Mouse (Mus musculus) brown adipose tissue, adult 24 weeks (tissue): ENCODE data around the gene Rpl28. TPM values are rescaled to one million over a fixed set of nuclear protein-coding genes. Genes with fewer than 3 reads are reported as not detected.

Experiments used
- H3K27ac ChIP-seq: fragments of 200-500 bp; replicated peaks from 2 replicates; pipeline ENCODE4 v1.5.1; 2012; ENCODE audit warnings: low read depth, mild to moderate bottlenecking, low read length
- H3K4me1 ChIP-seq: fragments of 200-500 bp; 2 replicates; pipeline ENCODE4 v1.6.1; 2012; ENCODE audit warnings: low read length, mixed read lengths; ENCODE audit not compliant: control insufficient read depth, insufficient read depth, insufficient read length
- H3K4me3 ChIP-seq: fragments of 200-500 bp; 2 replicates; pipeline ENCODE4 v1.5.1; 2012; ENCODE audit warnings: low read depth, mild to moderate bottlenecking, low read length, moderate library complexity; ENCODE audit not compliant: insufficient read depth
- polyA plus RNA-seq: library from polyadenylated mRNA; stranded (reverse); fragments of >200 nt; gene quantifications from 2 replicates; pipeline ENCODE4 v1.2.4, GENCODE M21; 2012; ENCODE audit not compliant: missing spikeins, insufficient read depth, insufficient read length

Gene Rpl28
- polyA plus RNA-seq: 347 and 411 TPM in 2 replicates

DNA sequence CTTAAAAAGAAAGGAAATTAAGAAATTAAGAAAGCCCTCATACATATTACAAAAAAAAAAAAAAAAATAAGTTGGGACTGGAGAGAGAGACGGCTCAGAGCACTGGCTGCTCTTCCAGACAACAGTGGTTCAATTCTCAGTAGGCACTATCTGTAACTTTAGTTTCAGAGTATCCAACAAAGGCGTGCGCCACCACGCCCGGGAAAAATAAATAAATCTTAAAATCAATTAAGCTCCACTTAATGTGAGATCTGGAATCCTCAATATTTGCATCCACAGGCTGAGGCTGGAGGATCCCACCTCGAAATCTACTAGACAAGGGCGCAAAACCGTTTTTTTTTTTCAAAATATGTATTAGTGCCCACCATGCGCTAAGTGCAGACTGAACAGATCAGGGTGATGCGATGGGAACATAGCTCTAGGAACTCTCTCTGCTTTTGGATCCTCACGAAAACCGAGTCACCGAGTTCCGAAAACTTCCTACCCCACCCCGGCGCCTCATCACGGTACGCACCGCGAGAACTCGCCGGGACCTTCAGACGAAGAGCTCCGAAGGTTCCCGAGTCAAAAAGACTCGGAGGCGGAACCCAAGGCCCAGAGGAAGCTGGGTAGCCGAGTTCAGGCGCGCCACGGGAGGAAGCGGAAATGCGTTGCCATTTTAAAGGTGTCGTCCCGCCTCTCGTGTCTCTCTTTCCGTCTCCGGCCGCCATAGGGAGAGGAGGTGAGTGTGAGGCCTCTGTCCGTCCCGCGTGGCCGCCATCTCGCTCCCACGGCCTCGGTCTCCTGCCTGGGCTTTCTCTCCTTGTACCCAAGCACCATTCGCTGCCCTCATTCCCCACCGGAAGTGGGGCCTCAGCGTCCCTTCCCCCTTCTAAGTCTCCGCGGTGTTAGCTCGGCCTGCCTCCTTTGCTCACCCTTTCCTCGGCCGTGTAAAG, at the start of gene Rpl28:
Gene Rpl28 (plus strand): TSS at position 597 of the 935 bp plus-strand sequence.
- H3K4me1 ChIP-seq: no peaks in the 10 kb centered on the region
- peak within 1 kb of the TSS; percentile 89 for H3K27ac ChIP-seq
- H3K4me3 ChIP-seq: peak within 1 kb of the TSS; percentile 75

DNA sequence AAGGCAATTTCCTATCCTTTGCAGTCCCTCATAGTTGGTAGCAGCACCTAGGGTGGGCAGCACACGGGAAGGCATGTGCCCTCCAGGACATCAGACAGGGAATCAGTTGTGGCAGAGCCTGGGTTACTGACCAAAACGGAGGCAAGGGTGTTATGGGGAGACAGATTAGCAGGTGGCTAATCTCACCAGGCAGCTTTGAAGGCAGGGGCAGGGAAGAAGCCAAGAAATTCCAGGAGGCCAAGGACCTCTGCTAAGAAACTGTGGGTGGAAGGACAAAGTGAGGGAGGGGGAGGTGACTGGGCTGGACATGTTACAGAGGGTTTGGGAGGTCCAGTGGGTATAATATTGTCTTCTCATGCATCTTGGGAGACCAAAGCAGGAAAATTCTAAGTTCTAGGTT, 49.3 kb upstream of the Rpl28 start:
- H3K4me1 ChIP-seq: peaks cover 2% of the 10 kb centered on the region; the same call in 1 of the 2 replicates
- H3K27ac ChIP-seq: no peak overlapping the region
- no peak overlapping the region for H3K4me3 ChIP-seq

DNA sequence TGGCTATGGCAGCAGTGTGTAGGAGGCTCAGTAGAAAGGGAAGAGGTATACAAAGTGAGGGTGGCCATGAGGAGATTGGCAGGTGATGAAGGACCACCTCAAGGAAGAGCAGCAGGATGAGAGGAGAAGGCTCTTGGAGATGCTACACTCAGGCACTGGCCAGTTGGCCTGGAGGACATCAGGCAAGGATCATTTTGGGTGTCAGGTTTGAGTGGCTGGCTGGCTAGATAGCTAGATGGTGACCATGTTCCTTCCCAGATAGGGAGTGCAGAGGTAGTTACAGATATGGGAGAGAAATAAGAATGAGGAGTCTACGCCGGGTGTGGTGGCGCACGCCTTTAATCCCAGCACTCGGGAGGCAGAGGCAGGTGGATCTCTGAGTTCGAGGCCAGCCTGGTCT, 47.8 kb upstream of the Rpl28 start:
- Histone ChIP-seq H3K27ac (no peak overlapping the region), H3K4me1 (no peaks in the 10 kb centered on the region; the same call in 1 of the 2 replicates), H3K4me3 (no peak overlapping the region)

DNA sequence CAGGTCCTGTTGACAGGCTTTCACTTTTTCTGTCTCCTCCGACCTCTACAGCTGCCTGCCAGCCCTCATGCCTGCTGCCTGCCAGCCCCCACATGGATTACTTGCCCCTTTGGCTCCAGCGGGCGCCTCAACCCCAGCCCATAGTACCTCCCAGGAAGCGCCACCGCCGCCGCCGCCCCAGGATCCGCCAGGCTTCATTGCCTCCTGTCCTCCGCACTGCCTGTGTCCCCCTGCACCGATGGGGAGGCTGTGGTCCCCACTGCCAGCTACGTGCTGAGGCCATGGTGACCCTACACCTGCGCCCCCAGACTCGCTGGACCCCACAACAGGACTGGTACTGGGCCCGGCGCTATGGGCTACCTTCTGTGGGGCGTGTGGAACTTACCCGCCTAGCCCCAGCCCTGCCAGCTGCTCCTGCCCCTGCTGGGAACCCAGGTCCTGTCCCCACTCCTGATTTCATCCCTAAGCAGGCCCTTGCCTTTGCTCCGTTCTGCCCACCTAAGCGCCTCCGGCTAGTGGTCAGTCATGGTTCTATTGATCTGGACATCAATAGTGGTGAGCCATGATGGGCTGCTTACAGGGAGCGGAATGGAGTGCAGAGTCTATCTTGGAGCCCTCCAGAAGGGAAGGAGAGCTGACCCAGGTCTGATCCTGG, 46.2 kb upstream of the Rpl28 start:
- H3K27ac ChIP-seq: no peak overlapping the region
- no peaks in the 10 kb centered on the region; the same call in 1 of the 2 replicates for H3K4me1 ChIP-seq
- H3K4me3 ChIP-seq: no peak overlapping the region

DNA sequence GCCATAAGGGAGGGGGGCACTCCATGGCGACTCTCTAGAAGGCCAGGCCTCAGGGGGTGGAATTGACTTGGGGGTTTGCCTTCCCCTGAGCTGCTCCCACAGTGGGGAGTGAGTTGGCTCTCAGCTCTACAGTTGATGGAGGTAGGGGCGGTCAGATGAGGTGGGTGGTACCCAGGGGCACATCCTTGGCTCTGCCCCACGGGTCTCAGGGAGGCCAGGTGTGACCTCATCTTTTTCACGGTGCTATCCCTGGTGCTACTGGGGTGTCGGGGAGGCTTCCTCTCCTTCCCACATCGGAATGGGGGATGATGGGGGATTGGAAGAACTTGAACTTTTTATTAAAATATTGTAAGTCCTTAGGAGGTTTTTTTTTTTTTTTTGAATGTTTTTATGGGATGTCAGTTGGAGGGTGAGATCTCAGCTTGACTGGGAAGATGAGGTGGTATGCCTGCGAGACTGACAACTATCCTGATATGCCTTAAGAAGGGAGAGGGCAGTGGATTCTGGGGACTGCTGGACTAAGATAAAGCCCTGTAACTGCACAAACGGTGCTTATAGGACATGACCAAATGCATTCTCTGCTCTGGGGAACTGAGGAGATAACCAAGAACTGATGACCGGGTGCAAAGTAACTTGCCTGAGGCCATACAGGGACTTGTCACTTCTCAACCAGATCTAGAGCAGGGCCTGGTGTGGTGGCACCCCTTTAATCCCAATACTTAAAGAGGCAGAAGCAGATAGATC, 45.3 kb upstream of the Rpl28 start:
- peaks cover 6% of the 10 kb centered on the region; the same call in 1 of the 2 replicates for H3K4me1 ChIP-seq
- no peak overlapping the region for H3K27ac ChIP-seq

DNA sequence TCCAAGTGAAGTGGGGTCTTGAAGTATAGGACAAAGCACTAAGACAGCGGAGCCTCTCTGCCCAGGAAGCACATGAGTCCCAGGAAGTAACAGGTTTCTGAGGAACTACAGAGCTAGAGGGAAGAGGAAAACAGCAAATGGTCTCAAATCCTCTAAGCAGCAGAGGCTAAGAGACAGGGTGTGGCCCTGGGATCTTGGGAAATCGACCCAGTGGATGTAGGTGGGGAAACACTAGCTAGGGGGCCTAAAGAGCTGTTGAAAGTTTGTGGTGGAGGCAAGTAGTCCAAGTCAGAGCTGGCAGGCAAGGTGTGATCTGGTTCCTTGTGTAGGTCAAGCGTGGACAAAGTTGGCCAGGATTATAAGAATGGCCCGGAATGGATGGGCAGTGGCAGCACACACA, 44.4 kb upstream of the Rpl28 start:
- Histone ChIP-seq H3K27ac (no peak overlapping the region), H3K4me3 (no peak overlapping the region), H3K4me1 (peaks cover 6% of the 10 kb centered on the region; the same call in 1 of the 2 replicates)

More for the DNA sequence above, 45.3 kb upstream of the Rpl28 start:
- H3K4me3 ChIP-seq: no peak overlapping the region

DNA sequence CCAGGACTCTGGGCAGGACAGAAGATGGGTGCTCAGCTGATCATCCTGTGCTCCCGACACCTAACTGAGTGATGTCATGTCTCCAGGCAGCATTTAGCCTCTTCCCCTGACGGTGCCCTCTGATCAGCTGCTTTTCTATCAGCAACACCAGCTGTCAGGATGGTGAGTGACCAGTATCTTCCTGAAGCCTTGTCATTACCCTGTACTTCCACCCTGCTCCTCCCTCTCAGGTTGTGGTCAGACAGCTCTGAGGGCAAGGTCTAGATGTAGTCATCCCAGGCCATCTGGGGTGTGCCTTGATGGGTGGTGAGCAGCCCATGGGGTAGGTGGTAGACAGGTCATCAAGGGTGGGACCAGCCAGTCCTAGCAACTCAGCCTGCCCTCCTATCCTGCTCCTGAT, 43.5 kb upstream of the Rpl28 start:
- Histone ChIP-seq H3K4me3 (no peak overlapping the region), H3K27ac (no peak overlapping the region)

DNA sequence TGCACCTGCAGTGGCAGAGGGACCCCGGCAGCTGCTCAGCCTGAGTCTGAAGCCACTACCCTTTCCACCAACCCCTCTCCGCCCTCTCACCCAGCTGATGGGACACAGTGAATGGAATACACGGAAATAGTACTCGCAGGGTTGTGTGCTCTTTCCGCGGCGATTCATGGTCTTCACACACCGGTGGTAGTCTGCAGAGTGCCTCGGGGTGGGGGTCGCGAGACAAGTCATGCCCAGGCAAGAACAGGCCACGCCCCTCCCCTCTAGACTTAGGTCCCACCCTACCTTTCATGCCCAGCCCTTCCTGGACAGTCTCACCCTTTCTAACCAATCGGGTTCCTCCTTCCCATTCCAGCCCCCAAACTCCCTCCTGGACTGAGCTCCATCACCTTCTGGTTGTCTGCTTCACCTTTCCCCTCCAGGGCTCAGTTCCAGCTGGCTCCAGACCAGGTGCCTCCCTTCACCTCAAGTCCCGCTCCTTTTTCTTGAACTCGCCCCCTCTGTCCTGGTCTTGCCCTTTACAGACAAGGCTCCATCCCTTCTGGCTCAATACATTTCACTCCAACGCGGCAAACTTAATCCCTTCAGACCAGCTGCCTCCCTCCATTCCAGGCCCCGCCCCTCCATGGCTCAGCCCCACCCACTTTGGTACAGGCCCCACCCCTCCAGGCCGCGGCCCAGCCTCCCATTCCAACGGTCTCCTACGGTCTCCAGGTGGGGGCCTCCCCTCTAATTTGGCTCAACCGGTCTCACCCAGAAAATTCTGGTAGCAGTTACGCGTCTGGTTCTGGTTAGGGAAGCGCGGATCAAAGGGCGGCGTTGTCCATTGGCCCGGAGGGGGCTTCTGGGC, 40.5 kb upstream of the Rpl28 start:
- H3K27ac ChIP-seq: no peak overlapping the region
- H3K4me3 ChIP-seq: peak overlapping the region; percentile 47
- H3K4me1 ChIP-seq: peaks cover 6% of the 10 kb centered on the region; the same call in 1 of the 2 replicates

More for the DNA sequence above, 43.5 kb upstream of the Rpl28 start:
- peaks cover 6% of the 10 kb centered on the region; the same call in 1 of the 2 replicates for H3K4me1 ChIP-seq

DNA sequence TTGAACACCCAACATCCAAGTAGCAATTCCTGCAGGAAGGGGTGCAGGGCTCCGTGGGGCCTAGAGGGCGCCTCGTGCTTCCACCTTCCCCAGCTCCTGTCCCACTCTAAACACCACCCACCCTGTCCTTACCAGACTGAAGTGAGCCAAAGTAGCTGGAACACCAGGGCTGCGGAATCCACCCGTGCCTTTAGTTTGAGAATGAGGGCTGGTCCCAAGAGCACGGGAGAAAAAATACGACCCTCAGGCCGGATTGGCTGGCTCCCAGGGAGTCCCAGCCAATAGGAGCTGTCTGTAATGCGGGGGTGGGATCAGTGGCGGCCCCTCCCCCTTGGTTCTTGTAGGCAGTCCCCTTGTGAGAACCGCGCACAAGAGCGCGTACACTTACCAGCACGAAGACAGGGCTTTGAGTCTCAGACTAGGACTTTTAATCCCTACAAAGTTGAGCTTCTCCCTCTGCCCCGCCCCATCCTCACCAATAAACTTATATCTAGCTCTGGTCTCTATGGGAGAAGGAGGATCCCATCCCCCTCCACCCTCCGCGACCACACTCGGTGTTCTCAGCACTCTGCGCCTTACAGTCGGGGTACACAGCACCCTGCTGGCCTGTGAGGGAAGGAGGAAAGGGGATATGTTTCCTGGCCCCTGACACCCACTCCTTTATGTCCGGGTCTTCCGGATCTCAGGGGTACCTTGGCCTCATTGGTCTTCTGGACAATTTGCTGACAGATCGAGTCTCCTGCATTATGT, 39.7 kb upstream of the Rpl28 start, which contains the start of gene Cox6b2:
Gene Cox6b2 (minus strand): TSS at position 274 of the 750 bp plus-strand sequence.
- Histone ChIP-seq H3K27ac (no peak within 1 kb of the TSS), H3K4me1 (peaks cover 6% of the 10 kb centered on the region; the same call in 1 of the 2 replicates), H3K4me3 (peak within 1 kb of the TSS; percentile 47)

DNA sequence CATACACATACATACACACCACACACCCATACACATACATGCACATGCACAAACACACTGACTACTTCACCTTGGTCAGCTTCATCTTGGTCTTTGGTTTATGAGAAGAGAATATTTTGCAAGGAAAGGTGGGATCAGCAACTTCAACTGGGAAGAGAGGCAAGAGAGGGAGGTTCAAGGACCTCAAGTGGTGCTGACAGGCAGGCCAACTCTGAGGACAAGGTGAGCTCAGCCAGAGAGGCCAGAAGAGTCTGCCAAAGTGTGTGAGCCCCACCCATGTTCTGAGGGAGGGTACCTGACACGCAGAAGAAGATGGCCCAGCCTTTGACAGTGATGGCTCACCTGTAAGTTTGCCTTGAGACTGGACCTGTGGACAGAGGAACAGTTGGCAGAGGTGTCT, 33.0 kb upstream of the Rpl28 start:
- H3K4me3 ChIP-seq: no peak overlapping the region
- H3K27ac ChIP-seq: no peak overlapping the region
- no peaks in the 10 kb centered on the region for H3K4me1 ChIP-seq

DNA sequence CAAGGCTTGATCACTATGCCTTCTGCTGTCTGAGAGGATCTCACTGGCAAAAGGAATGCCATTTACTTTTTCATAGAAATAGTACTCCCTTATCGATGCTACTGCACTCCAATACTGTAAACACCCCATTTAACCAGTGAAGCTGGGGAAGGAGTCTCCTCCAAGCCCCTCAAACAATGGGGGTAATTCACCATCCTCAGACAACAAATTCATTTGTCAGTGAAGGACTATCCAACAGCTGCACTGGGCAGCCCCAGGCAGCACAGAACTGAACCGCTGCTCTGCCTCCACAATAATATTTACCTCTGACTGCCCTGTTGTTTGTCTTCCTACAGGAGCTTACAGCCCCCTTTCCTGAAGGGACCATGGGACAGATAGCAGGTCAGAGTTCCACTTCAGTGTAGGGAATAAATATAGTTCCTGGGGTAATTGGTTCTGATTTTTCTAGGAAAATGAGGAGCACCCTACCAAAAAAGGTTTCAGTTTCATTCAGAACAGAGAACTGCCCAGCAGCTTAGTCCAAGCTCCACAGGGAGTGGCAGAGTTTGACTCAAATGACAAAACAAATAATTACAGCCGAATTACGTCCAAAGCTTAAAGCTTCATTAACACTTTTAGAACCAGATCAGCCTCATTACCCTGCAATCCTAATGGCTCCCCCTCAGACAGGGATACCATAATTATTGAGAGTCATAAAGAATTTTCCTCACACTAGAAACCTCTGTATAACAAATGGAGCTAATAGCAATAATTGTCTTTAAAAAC, 27.5 kb upstream of the Rpl28 start:
- H3K4me3 ChIP-seq: no peak overlapping the region
- no peaks in the 10 kb centered on the region for H3K4me1 ChIP-seq
- no peak overlapping the region for H3K27ac ChIP-seq

DNA sequence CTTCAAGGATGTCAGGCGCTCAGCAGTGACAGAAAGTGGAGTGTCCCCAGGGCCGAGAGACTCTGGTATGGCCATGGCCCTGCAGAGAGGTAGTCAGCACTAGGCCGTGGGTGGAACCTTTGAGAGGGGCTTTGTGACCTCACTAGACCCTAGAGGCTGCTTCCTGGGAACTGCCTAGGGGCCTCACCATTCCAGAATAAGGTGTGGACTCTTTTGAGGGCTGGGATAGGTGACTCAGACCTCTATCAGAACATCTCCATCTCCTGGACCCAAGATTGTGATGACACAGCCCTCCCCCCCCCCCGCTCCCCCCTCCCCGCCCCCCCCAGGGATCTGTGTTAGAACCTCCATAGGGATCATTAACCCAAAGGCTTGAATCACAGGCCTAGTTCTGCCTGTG, 21.5 kb upstream of the Rpl28 start, which contains the start of gene Fam71e2:
Gene Fam71e2 (minus strand): TSS at position 101 of the 400 bp plus-strand sequence.
- Histone ChIP-seq H3K4me3 (no peak within 1 kb of the TSS), H3K4me1 (no peaks in the 10 kb centered on the region), H3K27ac (no peak within 1 kb of the TSS)

DNA sequence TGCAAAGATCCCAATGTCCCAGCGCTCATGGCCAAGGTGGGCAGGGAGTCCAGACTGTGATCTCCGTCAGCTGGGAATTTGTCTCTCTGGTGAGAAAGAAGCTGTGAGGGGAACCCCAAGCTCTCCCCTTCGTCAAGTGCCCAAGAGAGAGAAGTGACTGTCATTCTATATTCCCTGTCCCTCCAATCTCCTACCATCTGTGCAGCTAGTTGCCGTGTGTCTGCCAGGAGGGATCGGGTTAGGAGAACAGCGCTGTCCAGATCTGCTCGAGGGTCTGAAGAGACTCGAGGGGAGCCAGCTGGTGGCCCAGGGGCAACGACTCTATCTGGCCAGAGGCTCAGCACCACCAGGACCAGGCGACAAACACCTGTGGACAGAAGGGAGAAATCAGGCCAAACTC, 16.5 kb upstream of the Rpl28 start:
- Histone ChIP-seq H3K4me3 (no peak overlapping the region), H3K27ac (no peak overlapping the region), H3K4me1 (no peaks in the 10 kb centered on the region)
